Mouse (Mus musculus) stomach, postnatal 0 days (tissue): ENCODE measurements around the gene Rdx.

Experiments
- CTCF ChIP-seq: IDR thresholded peaks from 2 replicates; pipeline ENCODE4 v1.5.1; 2016; ENCODE audit warnings: antibody characterized with exemption, low read depth, mild to moderate bottlenecking, moderate library complexity
- EP300 ChIP-seq: optimal IDR thresholded peaks from 2 replicates; pipeline ENCODE3; 2016; ENCODE audit warnings: antibody characterized with exemption

DNA sequence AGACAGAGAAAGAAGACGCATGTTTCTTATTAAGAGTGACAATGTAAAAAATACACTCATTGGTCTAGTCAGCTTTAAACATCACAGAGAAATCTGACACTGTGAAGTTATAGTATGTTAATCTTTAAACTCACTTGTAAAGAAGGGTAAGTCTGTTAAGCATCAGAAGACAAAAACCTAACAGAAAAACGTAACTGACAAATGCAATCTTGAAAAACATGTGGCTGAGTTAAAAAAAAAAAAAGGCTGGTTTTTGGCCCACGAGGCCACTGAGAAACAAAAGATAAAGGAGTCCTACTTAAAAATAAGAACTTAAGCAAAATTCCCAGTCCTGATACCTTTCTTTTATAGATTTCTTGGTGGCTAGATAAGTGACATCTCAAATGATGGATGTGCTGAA, 63.8 kb downstream of the Rdx start:
- TF ChIP-seq CTCF (no peak), EP300 (no peak)
